Mouse (Mus musculus): ENCODE results near the gene Btbd8.

DNA sequence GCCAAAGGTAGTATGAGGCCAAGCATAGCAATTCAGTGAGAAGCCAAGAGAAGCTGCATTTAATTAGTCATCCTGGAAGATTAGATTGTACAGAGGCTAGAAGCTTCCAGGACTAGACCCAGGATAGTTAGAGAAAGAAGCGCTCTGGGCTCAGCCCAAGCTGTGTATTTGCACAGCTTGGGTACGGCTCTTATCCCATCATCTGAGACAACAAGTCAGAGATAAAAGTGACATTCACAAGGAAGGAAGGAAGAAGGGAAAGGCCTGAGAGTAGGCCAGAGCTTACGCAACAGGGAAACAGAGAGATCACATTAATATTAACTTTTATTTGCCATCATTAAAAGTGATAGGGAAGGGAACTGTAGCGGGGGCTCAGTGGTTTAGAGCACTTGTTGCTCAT lies 10.2 kb downstream of the Btbd8 start:
- TF ChIP-seq POLR2A (IDR thresholded peaks at IDR 0.05; ENCODE audit: insufficient read length, low read depth) (no peak), USF1 (IDR thresholded peaks at IDR 0.05; ENCODE audit: low read depth) (no peak), CEBPB (IDR thresholded peaks at IDR 0.05; ENCODE audit: insufficient read depth, poor library complexity, severe bottlenecking) (no peak), E2F4 (IDR thresholded peaks at IDR 0.05; ENCODE audit: insufficient read depth) (no peak), TCF12 (IDR thresholded peaks at IDR 0.05; ENCODE audit: insufficient read depth, poor library complexity, severe bottlenecking) (no peak), MAX (IDR thresholded peaks at IDR 0.05; ENCODE audit: low read depth) (no peak)
